Mouse (Mus musculus): ENCODE results near the gene Junb. TPM values are rescaled to one million over a fixed set of nuclear protein-coding genes. Genes with fewer than 3 reads are reported as not detected.

Junb gene
- 100 to 1,000 TPM; 705 to 997 TPM for polyA plus RNA-seq (2017; shearing (Covaris generic))

DNA sequence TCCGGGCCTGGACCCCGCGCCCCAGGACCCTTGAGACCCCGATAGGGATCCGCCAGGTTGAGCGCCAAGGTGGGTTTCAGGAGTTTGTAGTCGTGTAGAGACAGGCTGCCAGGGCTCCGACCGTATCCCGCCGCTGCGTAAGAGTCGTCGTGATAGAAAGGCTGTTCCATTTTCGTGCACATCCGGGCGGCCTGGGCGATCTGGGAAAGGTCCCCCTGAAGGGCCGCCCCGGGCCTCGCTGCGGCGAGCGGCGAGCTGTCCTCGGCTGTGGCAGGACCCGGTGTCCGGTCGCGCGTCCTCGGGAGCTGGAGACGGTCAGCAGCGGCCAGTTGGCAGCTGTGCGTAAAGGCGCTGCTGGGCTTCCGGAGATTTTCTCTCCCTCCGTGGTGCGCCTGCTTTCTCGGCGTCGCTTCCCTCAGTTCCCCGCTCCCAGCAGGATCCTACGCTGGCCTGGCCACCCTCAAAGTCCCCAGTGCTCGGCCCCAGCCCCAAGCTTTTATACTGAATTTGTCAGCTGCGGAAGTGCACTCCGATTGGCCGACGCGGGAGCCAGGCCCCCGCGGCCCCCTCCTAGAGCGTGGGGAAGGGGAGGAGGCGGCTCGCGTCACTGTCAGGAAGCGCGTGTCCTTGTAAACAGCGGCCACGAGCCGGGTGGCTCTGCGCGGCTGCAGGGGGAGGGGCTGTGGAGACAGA lies at the start of gene Junb:
TSS of gene Junb (minus strand) at position 471 of the 693 bp plus-strand sequence.

DNA sequence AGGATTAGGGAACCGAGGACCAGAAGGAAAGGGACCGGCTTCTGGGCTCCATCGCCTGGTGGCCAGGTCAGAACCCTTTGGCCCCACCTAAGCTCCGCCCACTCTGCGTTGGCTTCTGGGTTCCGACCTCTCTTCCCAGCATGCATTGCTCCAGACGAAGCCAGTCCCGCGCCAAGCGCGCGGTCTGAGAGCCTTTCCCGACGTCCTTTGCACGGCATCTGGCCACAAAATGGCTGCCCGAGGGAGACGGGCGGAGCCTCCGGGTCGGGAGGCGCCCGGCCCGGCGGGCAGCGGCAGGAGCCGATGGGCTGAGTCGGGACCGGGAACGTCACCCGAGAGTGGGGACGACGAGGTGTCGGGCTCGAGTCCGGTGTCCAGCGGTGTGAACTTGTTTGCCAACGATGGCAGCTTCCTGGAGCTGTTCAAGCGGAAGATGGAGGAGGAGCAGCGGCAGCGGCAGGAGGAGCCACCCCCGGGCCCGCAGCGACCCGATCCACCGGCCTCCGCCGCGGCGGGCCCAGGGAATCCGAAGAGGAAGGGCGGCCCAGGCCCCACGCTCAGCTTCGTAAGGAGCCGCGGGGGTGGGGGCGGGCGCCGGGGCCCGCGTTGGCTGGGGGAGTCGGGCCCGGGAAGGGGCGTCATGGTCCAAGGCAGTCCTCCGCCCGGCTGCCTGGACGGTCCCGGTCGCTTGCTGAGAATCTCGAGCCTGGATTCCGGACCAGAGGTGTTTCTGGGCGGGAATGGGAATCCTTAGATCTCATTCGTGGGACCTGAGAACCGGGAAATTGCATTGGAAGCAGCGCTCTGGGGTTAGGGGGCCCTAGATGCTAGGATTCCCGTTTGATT lies 48.4 kb upstream of the Junb start, which contains the start of gene Trir:
TSS of gene Trir (plus strand) at position 154 of the 846 bp plus-strand sequence.

DNA sequence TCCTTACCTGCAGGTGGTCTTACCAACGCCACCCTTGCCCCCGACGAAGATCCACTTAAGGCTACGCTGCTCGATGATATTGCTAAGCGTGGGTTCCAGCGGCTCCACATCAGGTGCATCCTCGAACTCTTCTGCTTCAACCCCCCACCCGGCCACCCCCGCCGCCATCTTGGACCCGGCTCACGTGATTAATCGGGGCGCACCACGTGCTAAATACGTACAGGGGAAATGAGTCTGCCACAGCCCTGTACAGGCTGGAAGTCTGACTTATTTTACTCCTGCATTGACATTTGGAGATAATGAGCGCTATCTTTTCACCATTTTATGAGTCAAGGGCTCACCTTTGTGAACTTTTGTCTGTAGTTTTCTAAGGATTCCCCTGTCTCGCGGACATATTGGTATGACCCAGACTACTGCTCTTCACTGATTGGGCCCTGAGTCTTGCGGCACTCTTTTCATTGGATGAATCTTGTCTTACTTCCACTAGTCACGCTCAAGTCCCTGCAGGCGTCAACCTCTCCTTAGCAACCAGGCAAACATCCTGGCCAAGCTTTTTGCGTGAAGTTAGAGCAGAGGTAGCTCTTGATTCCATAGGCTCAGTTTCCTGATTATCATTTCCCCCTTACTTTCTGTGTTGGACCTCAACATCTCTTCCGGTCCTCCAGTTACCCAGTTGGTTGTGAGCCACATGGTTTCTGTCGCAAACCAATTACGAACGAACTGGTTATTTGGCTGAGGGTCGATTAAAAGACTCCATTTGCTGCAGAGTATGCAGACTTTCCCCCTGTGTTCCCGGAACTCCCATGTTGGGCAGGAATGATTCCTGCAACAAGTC lies 46.8 kb upstream of the Junb start, which contains the start of gene Asna1:
TSS of gene Asna1 (minus strand) at position 184 of the 835 bp plus-strand sequence.

DNA sequence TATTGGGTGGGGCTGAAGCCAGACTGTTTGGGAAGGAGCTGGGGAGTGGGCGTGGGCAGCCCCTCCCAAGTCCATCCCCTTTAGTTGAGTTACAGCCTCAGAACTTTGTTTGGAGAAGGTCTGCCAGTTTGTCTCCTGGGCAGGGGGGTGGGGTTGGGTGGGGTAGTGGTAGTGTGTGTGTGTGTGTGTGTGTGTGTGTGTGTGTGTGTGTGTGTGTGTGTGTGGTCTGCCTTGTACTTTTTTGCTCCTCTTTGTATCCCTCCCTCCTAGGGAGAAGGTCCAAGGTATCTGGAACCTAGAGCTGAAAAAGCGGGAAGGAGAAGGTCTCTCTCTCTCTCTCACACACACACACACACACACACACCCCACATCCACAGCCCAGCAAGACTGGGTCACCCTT lies 35.9 kb upstream of the Junb start, which contains the start of gene Best2:
TSS of gene Best2 (minus strand) at position 101 of the 400 bp plus-strand sequence.

DNA sequence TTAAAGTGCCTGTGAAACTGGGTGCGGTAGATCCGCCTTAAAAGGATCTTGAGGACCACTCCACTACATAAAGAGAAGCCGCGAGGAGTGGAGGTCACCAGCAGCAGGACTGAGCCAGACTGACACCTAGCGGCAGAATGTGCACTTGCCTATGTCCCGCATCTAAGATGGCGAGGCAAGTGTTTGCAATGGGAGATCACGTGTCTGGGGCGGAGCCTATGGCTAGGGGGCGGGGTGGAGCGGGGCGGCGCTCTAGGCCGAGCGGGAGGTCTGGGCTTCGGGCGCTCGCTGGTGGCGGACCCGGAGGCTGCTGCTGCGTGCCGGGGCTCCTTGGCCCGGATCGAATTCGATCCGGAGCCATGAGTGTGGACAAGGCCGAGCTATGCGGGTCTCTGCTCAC lies 11.8 kb upstream of the Junb start, which contains the start of gene Hook2:
TSS of gene Hook2 (plus strand) at position 255 of the 400 bp plus-strand sequence.

DNA sequence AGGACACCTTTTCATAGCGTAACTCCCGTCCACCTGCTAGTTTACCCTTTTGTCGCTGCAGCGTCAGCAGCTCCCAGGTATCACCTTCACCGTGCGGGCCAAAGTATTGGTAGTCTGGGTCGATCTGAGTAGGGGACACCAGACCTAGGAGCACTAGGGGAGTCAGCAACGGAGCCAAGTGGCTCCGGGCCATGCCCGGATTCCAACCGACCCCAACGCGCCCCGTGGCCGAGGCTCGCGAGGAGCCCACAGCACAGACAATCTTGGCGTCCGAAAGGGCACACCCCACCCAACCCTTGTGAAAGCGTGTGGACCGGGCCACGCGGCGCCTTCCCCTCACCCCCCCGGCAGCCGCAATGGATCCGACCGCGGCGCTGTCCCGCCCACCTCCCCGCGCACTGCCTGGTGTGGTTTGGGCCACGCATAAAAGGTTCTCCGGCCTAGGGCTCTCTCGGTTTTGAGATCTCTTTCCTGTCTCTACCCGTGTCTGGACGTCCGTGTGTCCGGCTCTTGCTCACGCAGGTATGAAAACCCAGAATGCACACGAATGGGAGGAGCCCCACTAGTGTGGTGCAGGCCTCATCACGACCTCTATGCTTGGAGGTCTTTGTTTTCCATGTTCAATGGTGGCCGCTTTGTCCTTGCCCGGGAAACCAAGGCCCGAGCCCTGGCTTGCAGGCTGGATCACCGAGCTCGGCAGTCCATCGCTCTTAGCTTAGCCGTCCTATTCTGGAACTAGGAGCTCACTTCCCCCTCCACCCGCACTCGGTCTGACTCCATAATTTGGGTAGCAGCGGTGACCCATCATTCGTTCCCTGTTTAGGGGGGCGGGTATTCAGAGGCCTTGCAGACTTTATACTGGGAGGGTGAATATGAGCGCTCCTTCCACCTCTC lies 9.0 kb downstream of the Junb start, which contains the start of the genes Gm49661, Prdx2 and Rnaseh2a:
TSS of gene Gm49661 (minus strand) at position 193 of the 894 bp plus-strand sequence.
TSS of gene Prdx2 (plus strand) at position 347 of the 894 bp plus-strand sequence.
TSS of gene Rnaseh2a (minus strand) at position 527 of the 894 bp plus-strand sequence.

DNA sequence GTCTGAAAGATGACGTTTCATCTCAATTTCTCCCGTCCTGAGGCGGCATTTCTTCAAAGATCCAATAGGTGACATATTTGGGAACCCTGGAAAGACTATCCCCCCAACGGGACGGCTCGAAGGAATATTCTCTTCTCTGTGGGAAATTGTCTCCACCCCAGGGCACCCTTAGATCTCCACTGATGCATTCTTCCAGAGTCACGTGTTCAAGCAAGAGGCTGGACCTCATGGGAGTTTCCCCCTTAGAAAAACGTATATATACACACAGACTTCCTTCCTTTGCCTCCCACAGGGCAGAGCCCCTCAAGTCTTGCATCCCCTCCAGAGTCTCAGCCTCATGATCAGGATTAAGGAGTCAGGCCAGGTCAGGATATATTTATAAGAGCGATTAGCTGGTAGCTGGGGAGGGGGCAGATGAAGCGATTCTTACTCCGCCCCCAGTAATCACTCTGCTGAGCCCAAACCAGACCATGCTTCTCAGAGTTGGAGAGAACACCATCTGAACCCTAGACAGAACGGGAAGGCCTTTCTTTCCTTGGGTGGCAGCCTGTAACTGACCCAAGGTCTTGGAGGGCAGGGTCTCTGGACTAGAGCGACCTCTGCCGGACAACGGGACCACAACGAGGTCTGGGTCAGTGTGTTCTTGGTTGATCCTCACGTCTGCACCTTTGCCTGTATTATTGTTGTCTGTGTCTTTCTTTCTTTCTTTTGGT lies 31.8 kb downstream of the Junb start, which contains the start of gene Rtbdn:
TSS of gene Rtbdn (plus strand) at position 464 of the 713 bp plus-strand sequence.

DNA sequence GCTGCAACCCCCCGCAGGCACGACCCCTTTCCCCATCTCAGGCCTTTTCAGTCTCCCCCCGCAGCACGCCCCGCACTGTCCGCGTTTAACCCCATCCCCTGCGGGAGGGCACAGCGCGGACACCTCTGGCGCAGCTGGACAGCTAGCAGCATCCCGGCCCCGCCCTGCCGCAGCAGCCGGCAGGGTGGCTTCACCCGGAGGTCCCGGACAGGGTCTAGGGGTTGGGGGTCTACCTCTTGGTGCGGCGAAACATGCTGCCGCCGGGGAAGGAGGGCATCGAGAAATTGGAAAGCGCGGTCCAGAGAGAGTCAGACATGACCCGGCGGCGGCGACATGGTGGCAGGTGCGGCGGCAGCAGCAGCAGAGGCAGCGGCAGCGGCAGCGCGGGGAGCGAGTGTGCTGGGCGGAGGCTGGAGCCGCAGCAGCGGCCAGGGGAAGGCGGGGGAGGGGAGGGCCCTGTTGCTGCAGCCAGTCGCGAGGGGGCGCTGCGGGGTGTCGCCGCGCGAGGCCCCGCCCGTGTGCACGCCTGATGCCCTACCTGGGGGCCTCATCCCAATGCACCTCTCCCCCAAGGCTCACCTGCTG lies 41.5 kb downstream of the Junb start, which contains the start of gene Mast1:
TSS of gene Mast1 (minus strand) at position 398 of the 585 bp plus-strand sequence.

Other genes with a start within 250 kb of the Junb start
- gene Nfix, start 178.4 kb downstream of the Junb start, polyA plus RNA-seq (2017; shearing (Covaris generic)), result 1 to 10 TPM; 5.7 to 9.1 TPM
- gene Dand5, start 155.9 kb downstream of the Junb start, polyA plus RNA-seq (2017; shearing (Covaris generic)), result 1 to 10 TPM; 6.6 to 7.9 TPM
- 10 to 100 TPM; 27.3 to 37.8 TPM for gene Gadd45gip1, start 147.2 kb downstream of the Junb start, polyA plus RNA-seq (2017; shearing (Covaris generic))
- gene Rad23a, start 138.1 kb downstream of the Junb start, polyA plus RNA-seq (2017; shearing (Covaris generic)), result 100 to 1,000 TPM; 152 to 202 TPM
- gene Calr, start 131.8 kb downstream of the Junb start, polyA plus RNA-seq (2017; shearing (Covaris generic)), result 100 to 1,000 TPM; 454 to 486 TPM
- gene Farsa, start 121.7 kb downstream of the Junb start, polyA plus RNA-seq (2017; shearing (Covaris generic)), result 100 to 1,000 TPM in 1 of 2 experiments, 10 to 100 TPM in 1; 87.0 to 103 TPM
- 1 to 10 TPM; 3.8 to 4.9 TPM for gene Syce2, start 106.6 kb downstream of the Junb start, polyA plus RNA-seq (2017; shearing (Covaris generic))
- 10 to 100 TPM; 34.2 to 47.8 TPM for gene Gcdh, start 84.8 kb downstream of the Junb start, polyA plus RNA-seq (2017; shearing (Covaris generic))
- under 1 TPM in 1 of 2 experiments, not detected in 1; 0.43 TPM for gene Klf1, start 76.8 kb downstream of the Junb start, polyA plus RNA-seq (2017; shearing (Covaris generic))
- gene Dnase2a, start 70.2 kb downstream of the Junb start, polyA plus RNA-seq (2017; shearing (Covaris generic)), result 10 to 100 TPM; 12.8 to 18.4 TPM
- gene Mast1, start 41.4 kb downstream of the Junb start, polyA plus RNA-seq (2017; shearing (Covaris generic)), result 1 to 10 TPM in 1 of 2 experiments, under 1 TPM in 1; 0.92 to 1.5 TPM
- under 1 TPM; 0.06 to 0.81 TPM for gene Rtbdn, start 31.7 kb downstream of the Junb start, polyA plus RNA-seq (2017; shearing (Covaris generic))
- not detected for gene Gm49661, start 9.3 kb downstream of the Junb start, polyA plus RNA-seq (2017; shearing (Covaris generic))
- gene Prdx2, start 9.1 kb downstream of the Junb start, polyA plus RNA-seq (2017; shearing (Covaris generic)), result 100 to 1,000 TPM; 159 to 190 TPM
- gene Rnaseh2a, start 9.0 kb downstream of the Junb start, polyA plus RNA-seq (2017; shearing (Covaris generic)), result 10 to 100 TPM; 71.6 to 93.6 TPM
- gene Hook2, start 11.9 kb upstream of the Junb start, polyA plus RNA-seq (2017; shearing (Covaris generic)), result 10 to 100 TPM in 1 of 2 experiments, 1 to 10 TPM in 1; 9.9 to 13.0 TPM
- gene Best2, start 35.8 kb upstream of the Junb start, polyA plus RNA-seq (2017; shearing (Covaris generic)), result not detected
- gene Asna1, start 46.6 kb upstream of the Junb start, polyA plus RNA-seq (2017; shearing (Covaris generic)), result 10 to 100 TPM; 42.3 to 45.3 TPM
- gene Trir, start 48.1 kb upstream of the Junb start, polyA plus RNA-seq (2017; shearing (Covaris generic)), result 100 to 1,000 TPM; 198 to 209 TPM
- gene Tnpo2, start 58.2 kb upstream of the Junb start, polyA plus RNA-seq (2017; shearing (Covaris generic)), result 10 to 100 TPM; 27.1 to 27.2 TPM
- gene Fbxw9, start 81.3 kb upstream of the Junb start, polyA plus RNA-seq (2017; shearing (Covaris generic)), result 1 to 10 TPM; 5.4 to 8.2 TPM
- 1 to 10 TPM; 1.3 to 1.8 TPM for gene Gm5741, start 89.3 kb upstream of the Junb start, polyA plus RNA-seq (2017; shearing (Covaris generic))
- gene Dhps, start 93.0 kb upstream of the Junb start, polyA plus RNA-seq (2017; shearing (Covaris generic)), result 100 to 1,000 TPM in 1 of 2 experiments, 10 to 100 TPM in 1; 87.4 to 118 TPM
- 100 to 1,000 TPM; 165 to 168 TPM for gene Wdr83os, start 102.0 kb upstream of the Junb start, polyA plus RNA-seq (2017; shearing (Covaris generic))
- gene Wdr83, start 102.6 kb upstream of the Junb start, polyA plus RNA-seq (2017; shearing (Covaris generic)), result 10 to 100 TPM; 38.6 to 45.7 TPM
- gene Man2b1, start 104.6 kb upstream of the Junb start, polyA plus RNA-seq (2017; shearing (Covaris generic)), result 100 to 1,000 TPM; 143 to 145 TPM
- gene Zfp791, start 144.4 kb upstream of the Junb start, polyA plus RNA-seq (2017; shearing (Covaris generic)), result under 1 TPM in 1 of 2 experiments, not detected in 1; 0.25 TPM
- gene Cks1brt, start 173.2 kb upstream of the Junb start, polyA plus RNA-seq (2017; shearing (Covaris generic)), result 1 to 10 TPM in 1 of 2 experiments, under 1 TPM in 1; 0.10 to 2.4 TPM
- gene Olfr371, start 247.3 kb upstream of the Junb start, polyA plus RNA-seq (2017; shearing (Covaris generic)), result not detected

Measured in inflammation-experienced regulatory T-cells (primary cell).